Mouse (Mus musculus) lung, adult 2 months (tissue): ENCODE measurements around the gene Olfr372.
"Not testable (repeated sequence)": the region's sequence is repeated elsewhere in the genome, so short reads cannot be mapped to it uniquely, and the experiment has no call there.

Source experiments
- CTCF ChIP-seq: fragments of 200-500 bp; IDR thresholded peaks from 2 replicates; pipeline ENCODE4 v1.5.1; 2011; ENCODE audit warnings: mild to moderate bottlenecking, low read length, control low read depth; ENCODE audit not compliant: insufficient read depth
- POLR2A ChIP-seq: fragments of 200-500 bp; IDR thresholded peaks from 2 replicates; pipeline ENCODE4 v1.6.1; 2011; ENCODE audit warnings: low read depth, mild to moderate bottlenecking, control low read depth, low read length, borderline replicate concordance; ENCODE audit errors: extremely low read depth

GRCm38 (mm10) chr8:72054633-72055032 lies 13.6 kb downstream of the Olfr372 start:
- TF ChIP-seq POLR2A, CTCF: not testable (repeated sequence)
